Mouse (Mus musculus) brain, embryonic 14.5 days (tissue): Measurements from ENCODE around the gene Cmip.

Experiments
- CTCF ChIP-seq: fragments of 200-500 bp; IDR thresholded peaks from 2 replicates; pipeline ENCODE4 v1.5.1; 2012; ENCODE audit warnings: inconsistent platforms, mild to moderate bottlenecking, moderate library complexity, borderline replicate concordance; ENCODE audit not compliant: insufficient read depth, insufficient read length; ENCODE audit errors: extremely low read depth
- POLR2A ChIP-seq: fragments of 200-500 bp; IDR thresholded peaks from 2 replicates; pipeline ENCODE4 v1.6.1; 2012; ENCODE audit warnings: mild to moderate bottlenecking, inconsistent platforms, borderline replicate concordance; ENCODE audit not compliant: poor library complexity, insufficient read depth, insufficient read length, severe bottlenecking; ENCODE audit errors: extremely low read depth

- no peak for TF ChIP-seq POLR2A
- TF ChIP-seq CTCF, result no peak
Measured at GRCm38 (mm10) chr8:117340800-117341199, 83.9 kb downstream of the Cmip start.
